Mouse (Mus musculus) limb, embryonic 11.5 days (tissue): ENCODE measurements around the gene Pald1. TPM values are rescaled to one million over a fixed set of nuclear protein-coding genes. Genes with fewer than 3 reads are reported as not detected.
A peak's percentile ranks its signal among the peaks of the same experiment; 100 is the strongest.

ENCODE experiments used
- ATAC-seq: fragments of 200-750 bp; cut with Nextera tagmentation; 2 replicates; pipeline ENCODE4 v1.8.0; 2017; ENCODE audit warnings: low read depth; ENCODE audit not compliant: insufficient number of reproducible peaks, low FRiP score, low TSS enrichment
- DNase-seq: peaks from one replicate; pipeline ENCODE4 v3.0.0-alpha.2; 2015; ENCODE audit warnings: low spot score
- H3K27ac ChIP-seq: fragments of 300-500 bp; sonication (generic); replicated peaks from 2 replicates; pipeline ENCODE4 v1.5.1; 2014; ENCODE audit warnings: low read depth, mild to moderate bottlenecking, low read length
- H3K27me3 ChIP-seq: fragments of 300-500 bp; sonication (generic); 2 replicates; pipeline ENCODE4 v1.6.1; 2014; ENCODE audit warnings: mild to moderate bottlenecking, low read length, mixed read lengths; ENCODE audit not compliant: control insufficient read depth, insufficient read depth
- H3K36me3 ChIP-seq: fragments of 300-500 bp; sonication (generic); 2 replicates; pipeline ENCODE4 v1.6.1; 2014; ENCODE audit warnings: mild to moderate bottlenecking, low read length, moderate library complexity, mixed read lengths; ENCODE audit not compliant: control insufficient read depth, insufficient read depth
- H3K4me1 ChIP-seq: fragments of 300-500 bp; sonication (generic); 2 replicates; pipeline ENCODE4 v1.6.1; 2014; ENCODE audit warnings: low read length, mixed read lengths; ENCODE audit not compliant: control insufficient read depth, insufficient read depth
- H3K4me2 ChIP-seq: fragments of 300-500 bp; sonication (generic); 2 replicates; pipeline ENCODE4 v1.6.1; 2014; ENCODE audit warnings: low read depth, mild to moderate bottlenecking, moderate library complexity; ENCODE audit not compliant: severe bottlenecking
- H3K4me3 ChIP-seq: fragments of 300-500 bp; sonication (generic); 2 replicates; pipeline ENCODE4 v1.5.1; 2014; ENCODE audit warnings: low read depth, low read length
- H3K9ac ChIP-seq: fragments of 300-500 bp; sonication (generic); 2 replicates; pipeline ENCODE4 v1.6.1; 2014; ENCODE audit warnings: mild to moderate bottlenecking, low read length
- H3K9me3 ChIP-seq: fragments of 300-500 bp; sonication (generic); 2 replicates; pipeline ENCODE4 v1.6.1; 2016; ENCODE audit warnings: low read length; ENCODE audit not compliant: control insufficient read depth
- WGBS: fragments of 180-500 bp; shearing (Covaris S2); extraction: QIAGEN DNeasy Blood & Tissue Kit; methylation state at CpG from one replicate; pipeline ENCODE4 v1.1.7; 2014; 5-methylcytosine and 5-hydroxymethylcytosine counted together
- polyA plus RNA-seq: library from polyadenylated mRNA; unstranded; fragments of >200 nt; fragmentation: Nextera tagmentation; extraction: Ambion mirVana; gene quantifications from 2 replicates; pipeline ENCODE4 v1.2.1, GENCODE M21; 2014

Gene Pald1
- polyA plus RNA-seq, 1 experiment from 2014 or later: 17.0 TPM

DNA sequence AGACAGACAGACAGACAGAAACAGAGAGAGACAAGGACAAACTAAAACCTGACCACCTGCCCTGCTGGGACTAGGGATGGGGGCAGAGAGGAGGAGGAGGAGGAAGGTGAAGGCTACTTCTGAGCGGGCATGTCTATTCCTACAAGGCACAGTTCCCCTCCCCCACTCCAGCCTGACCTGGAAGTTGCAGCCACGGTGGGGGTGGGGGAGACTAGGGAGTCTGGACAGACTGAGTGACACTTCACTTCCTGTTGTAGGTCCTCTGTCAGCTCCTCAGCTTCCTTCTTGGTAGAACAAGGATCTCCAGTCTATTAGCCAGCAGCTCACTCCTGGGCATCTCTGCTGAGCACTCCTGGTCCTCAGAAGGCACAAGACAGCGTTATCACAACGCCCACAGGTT lies 9.3 kb downstream of the Pald1 start:
- WGBS: 35% methylated on average over 4 of the region's 4 CpGs
- Histone ChIP-seq H3K4me3 (no peak overlapping the region), H3K27ac (no peak overlapping the region), H3K27me3 (no peaks in the 10 kb centered on the region), H3K4me1 (peaks cover 24% of the 10 kb centered on the region), H3K4me2 (no peak overlapping the region), H3K9ac (no peak overlapping the region), H3K9me3 (no peaks in the 10 kb centered on the region), H3K36me3 (no peaks in the 10 kb centered on the region)
- DNase-seq (peak; percentile 34), ATAC-seq (no peak)

GRCm38 (mm10) chr10:61372585-61372923 lies 10.8 kb downstream of the Pald1 start:
- Histone ChIP-seq H3K4me3 (no peak overlapping the region), H3K27ac (no peak overlapping the region), H3K9ac (no peak overlapping the region), H3K27me3 (no peaks in the 10 kb centered on the region), H3K4me1 (peaks cover 25% of the 10 kb centered on the region), H3K4me2 (no peak overlapping the region), H3K9me3 (no peaks in the 10 kb centered on the region), H3K36me3 (no peaks in the 10 kb centered on the region)
- WGBS: 67% methylated on average over 4 of the region's 4 CpGs
- ATAC-seq (no peak), DNase-seq (no peak)

DNA sequence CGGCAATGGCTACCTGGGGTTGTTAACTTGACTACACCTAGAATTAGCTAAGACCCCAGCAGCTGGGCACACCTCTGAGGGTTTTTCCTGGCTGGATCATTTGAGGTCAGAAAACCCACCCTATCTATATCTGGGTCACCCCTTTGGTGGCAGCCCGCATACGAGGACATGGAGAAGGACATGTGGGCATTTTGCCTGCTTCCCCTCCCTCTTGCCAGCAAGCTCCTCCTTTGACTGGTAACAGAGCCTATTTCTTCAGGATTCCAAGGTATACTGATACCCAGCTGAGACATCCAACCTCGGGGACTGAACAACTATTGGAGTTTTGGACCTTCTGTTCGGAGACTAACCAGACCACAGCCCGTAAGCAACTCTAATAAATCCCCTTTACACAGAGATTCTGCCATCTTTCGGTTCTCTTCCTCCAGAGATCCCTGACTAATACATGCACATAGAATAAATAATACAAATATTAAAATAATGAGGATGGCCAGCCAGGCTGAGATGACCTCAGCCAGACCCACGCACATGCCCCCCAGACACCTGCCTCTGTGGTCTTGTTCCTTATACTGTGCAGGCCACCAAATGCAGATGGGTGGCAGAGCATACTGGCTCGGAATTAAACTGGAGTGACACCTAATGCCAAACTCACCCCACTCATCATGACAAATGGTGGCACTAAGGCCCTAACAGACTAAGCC lies 11.3 kb downstream of the Pald1 start:
- Histone ChIP-seq H3K36me3 (no peaks in the 10 kb centered on the region), H3K9me3 (no peaks in the 10 kb centered on the region), H3K27ac (no peak overlapping the region), H3K4me3 (no peak overlapping the region), H3K4me2 (no peak overlapping the region), H3K4me1 (peaks cover 27% of the 10 kb centered on the region), H3K9ac (no peak overlapping the region), H3K27me3 (no peaks in the 10 kb centered on the region)
- WGBS: 83% methylated on average over 9 of the region's 9 CpGs
- ATAC-seq: no peak
- DNase-seq: no peak

DNA sequence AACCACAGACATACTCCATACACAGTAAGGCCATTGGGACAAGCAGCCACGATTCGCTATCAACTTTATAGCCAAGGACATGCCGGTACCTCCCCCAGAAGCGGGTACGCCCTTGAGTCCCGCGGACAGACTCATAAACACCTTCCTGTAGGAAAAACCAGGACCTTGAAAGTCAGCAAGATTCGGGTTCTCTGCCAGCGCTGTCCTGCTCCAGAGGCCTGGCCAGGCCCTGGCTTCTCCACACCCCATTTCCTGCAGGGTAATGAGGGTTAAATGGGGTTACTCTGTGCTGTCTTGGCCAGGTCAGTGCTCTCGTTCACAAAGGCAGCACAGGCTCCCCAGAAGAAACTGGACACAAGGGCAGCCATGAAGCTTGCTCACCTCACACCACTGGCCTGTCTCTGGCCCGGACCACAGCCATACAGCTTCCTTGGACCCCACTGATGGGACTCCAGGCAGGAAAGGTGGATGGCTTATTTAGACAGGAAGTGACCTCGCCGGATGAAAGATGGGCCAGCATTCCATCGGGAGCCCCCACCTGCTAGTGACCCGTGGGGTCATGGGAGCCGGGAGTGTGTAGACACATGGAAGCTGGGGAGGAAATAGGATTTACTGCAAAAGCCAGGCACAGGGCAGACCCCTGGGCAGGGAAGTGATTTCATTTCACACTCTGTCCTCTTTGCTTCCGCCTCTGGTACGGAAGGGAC lies 12.9 kb downstream of the Pald1 start:
- no peaks in the 10 kb centered on the region for H3K27me3 ChIP-seq
- H3K4me2 ChIP-seq: peak overlapping the region; percentile 20
- whole genome bisulfite sequencing: 28% methylated on average over 18 of the region's 18 CpGs
- ATAC-seq (no peak), DNase-seq (peak; percentile 54)
- H3K27ac ChIP-seq: peak overlapping the region; percentile 81
- no peak overlapping the region; the same call in 1 of the 2 replicates for H3K9ac ChIP-seq
- H3K4me1 ChIP-seq: peaks cover 27% of the 10 kb centered on the region
- no peak overlapping the region for H3K4me3 ChIP-seq
- no peaks in the 10 kb centered on the region for H3K36me3 ChIP-seq
- no peaks in the 10 kb centered on the region for H3K9me3 ChIP-seq

DNA sequence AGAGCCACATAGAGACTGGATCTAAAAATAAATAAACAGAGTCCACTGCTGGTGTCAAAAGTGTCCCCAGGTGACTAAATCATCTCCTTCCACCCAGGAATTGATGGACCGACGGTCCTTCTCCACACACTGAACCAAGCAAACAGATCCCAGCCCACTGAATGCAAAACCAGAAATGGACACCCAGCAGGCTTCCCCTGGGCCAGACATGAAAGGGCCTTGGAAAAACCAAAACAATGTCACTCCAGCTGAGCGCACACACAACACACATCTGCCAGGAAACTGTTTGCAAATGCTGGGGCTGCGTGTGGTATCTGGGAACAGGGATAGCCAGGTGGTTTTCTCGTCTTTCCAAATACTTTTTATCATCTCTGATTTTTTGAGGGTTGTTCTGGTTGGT lies 13.6 kb downstream of the Pald1 start:
- Histone ChIP-seq H3K4me3 (no peak overlapping the region), H3K4me1 (peaks cover 27% of the 10 kb centered on the region), H3K36me3 (no peaks in the 10 kb centered on the region), H3K27ac (no peak overlapping the region; the same call in 1 of the 2 replicates), H3K9ac (no peak overlapping the region), H3K9me3 (no peaks in the 10 kb centered on the region), H3K27me3 (no peaks in the 10 kb centered on the region), H3K4me2 (no peak overlapping the region)
- ATAC-seq (no peak), DNase-seq (no peak)
- 62% methylated on average over 5 of the region's 5 CpGs for WGBS

- Histone ChIP-seq H3K4me1 (peaks cover 15% of the 10 kb centered on the region), H3K4me2 (no peak overlapping the region), H3K9ac (no peak overlapping the region), H3K36me3 (no peaks in the 10 kb centered on the region; the same call in 1 of the 2 replicates), H3K27ac (no peak overlapping the region), H3K9me3 (no peaks in the 10 kb centered on the region), H3K4me3 (no peak overlapping the region), H3K27me3 (no peaks in the 10 kb centered on the region)
- DNase-seq (no peak), ATAC-seq (no peak)
- 66% methylated on average over 1 of the region's 1 CpGs for WGBS
Observed at GRCm38 (mm10) chr10:61365902-61366301, 17.4 kb downstream of the Pald1 start.

DNA sequence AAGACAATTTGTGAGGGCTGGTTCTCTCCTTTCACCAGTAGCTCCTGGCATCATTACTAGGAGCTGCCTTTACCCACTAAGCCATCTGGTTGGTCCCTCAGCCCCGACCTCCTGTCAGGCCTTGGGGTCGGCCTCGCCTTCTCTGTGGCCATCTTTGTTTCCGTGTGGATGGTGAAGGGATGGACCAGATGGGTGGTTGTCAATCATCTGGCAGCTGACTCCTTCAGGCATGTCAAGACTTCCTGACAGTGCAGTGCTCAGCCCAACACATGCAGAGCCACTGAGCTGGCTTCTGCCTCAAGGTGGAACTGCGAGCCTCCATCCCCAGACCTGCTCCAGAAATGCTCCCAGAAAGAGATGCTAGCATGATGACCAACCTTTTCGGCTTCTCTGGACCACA lies 18.9 kb downstream of the Pald1 start:
- Histone ChIP-seq H3K4me3 (no peak overlapping the region), H3K27ac (no peak overlapping the region)
- ATAC-seq: no peak

DNA sequence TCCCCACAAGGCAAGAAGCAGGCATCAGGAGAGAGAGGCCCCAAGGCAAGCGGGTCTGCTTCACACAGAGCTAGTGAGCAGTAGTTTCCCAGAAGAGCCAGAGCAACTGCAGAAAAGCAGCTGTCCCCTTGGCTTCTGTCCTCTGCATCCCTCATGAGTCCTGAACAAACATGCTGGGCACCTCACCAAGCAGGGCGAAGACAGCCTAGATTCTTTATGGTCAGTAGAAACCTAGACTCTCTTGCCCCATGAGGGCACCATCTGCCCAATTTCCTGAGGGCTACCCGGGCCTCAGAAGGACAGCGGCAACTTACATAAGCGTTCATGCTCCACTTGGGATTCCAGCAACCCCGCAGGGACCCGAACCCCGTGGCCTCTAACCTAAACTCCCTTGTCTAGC lies 20.3 kb downstream of the Pald1 start:
- no peak overlapping the region for H3K9ac ChIP-seq
- H3K4me2 ChIP-seq: no peak overlapping the region
- DNase-seq (no peak), ATAC-seq (no peak)
- H3K4me3 ChIP-seq: no peak overlapping the region
- WGBS: 81% methylated on average over 8 of the region's 8 CpGs
- no peaks in the 10 kb centered on the region; the same call in 1 of the 2 replicates for H3K36me3 ChIP-seq
- H3K4me1 ChIP-seq: peaks cover 2% of the 10 kb centered on the region; the same call in 1 of the 2 replicates
- H3K9me3 ChIP-seq: no peaks in the 10 kb centered on the region
- no peaks in the 10 kb centered on the region for H3K27me3 ChIP-seq
- H3K27ac ChIP-seq: no peak overlapping the region

More for the DNA sequence above, 18.9 kb downstream of the Pald1 start:
- Histone ChIP-seq H3K4me2 (no peak overlapping the region), H3K27me3 (no peaks in the 10 kb centered on the region), H3K9ac (no peak overlapping the region), H3K36me3 (no peaks in the 10 kb centered on the region; the same call in 1 of the 2 replicates), H3K9me3 (no peaks in the 10 kb centered on the region), H3K4me1 (0 out of 2 replicates have a peak, but pooled peaks cover 6% of the 10 kb centered on the region)
- 92% methylated on average over 6 of the region's 6 CpGs for WGBS
- DNase-seq: no peak
